17 mouse cellular contexts compared by ENCODE assay signal in the genomic region with DNA sequence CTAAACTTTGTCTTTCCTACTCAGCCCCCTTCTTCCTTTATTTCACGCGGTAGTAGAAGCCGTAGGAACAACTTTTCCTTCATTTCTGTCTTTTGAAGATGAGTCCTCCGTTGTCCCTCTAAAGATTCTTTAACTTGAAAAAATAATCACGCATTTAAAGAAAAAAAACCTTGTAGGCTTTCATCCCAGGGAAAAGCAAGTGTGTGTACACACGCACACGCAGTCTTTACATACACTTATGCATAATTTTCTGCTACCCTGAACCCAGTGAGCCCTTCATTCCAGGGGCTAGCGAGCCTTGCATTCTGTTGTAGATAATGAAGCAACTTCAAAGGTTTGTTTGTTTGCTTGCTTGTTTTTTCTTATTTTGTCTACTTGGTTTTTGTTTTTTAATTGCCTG. TPM values are rescaled to one million over a fixed set of nuclear protein-coding genes. Genes with fewer than 3 reads are reported as not detected.
DNase-seq lines count a peak whose midpoint lies in the region; ATAC-seq and TF ChIP-seq lines count a peak whose summit lies in the region.
"Had no signal": no experiment of that assay in that cellular context is flagged by ENCODE, and none has a peak within 500 bp of the region (broad histone marks: within the 10 kb centered on the region; RNA-seq: fewer than 3 reads in every experiment).

No protein-coding gene starts in this region.

- no peak for DNase-seq in heart, adult 11 months
- no peak for DNase-seq in lung, postnatal 4 days
- DNase-seq in embryonic facial prominence, embryonic 14.5 days (ENCODE audit: low spot score) = no peak
- no peak for DNase-seq in right cerebral cortex, adult 18-20 months
- DNase-seq in cerebellum, postnatal 10 days = no peak
- DNase-seq: cerebellum, postnatal 14 days; forebrain, postnatal 0 days; heart, postnatal 36 days; kidney, postnatal 4 days; right cerebral cortex, postnatal 4 days; thymus, adult 2 months had no signal

- H3K9ac ChIP-seq in heart, embryonic 13.5 days = no peak overlapping the region
- peak overlapping the region; percentile 69 for H3K9ac ChIP-seq in lung, embryonic 16.5 days (ENCODE audit: low read length)
- H3K9ac ChIP-seq in embryonic facial prominence, embryonic 14.5 days (ENCODE audit: low read depth, low read length) = peak overlapping the region; percentile 37; the same call in 1 of the 2 replicates
- H3K9ac ChIP-seq: forebrain, postnatal 0 days; liver, embryonic 15.5 days; neural tube, embryonic 12.5 days had no signal

- ATAC-seq in heart, embryonic 13.5 days (ENCODE audit: extremely low read depth, insufficient number of reproducible peaks, low FRiP score, low TSS enrichment) = no peak
- ATAC-seq in lung, embryonic 16.5 days (ENCODE audit: low read depth) = no peak
- ATAC-seq in embryonic facial prominence, embryonic 14.5 days (ENCODE audit: low read depth) = no peak
- ATAC-seq: forebrain, postnatal 0 days; hindbrain, postnatal 0 days had no signal

- no peak for TF ChIP-seq CTCF in small intestine, adult 2 months (IDR thresholded peaks at IDR 0.05; ENCODE audit: extremely low read depth, insufficient read length, insufficient replicate concordance, low read depth, low read length)

- H3K4me3 ChIP-seq in heart, embryonic 13.5 days = peak overlapping the region; percentile 25; the same call in 1 of the 2 replicates
- peak overlapping the region; percentile 57 for H3K4me3 ChIP-seq in lung, embryonic 16.5 days (ENCODE audit: low read length)
- peak overlapping the region; percentile 50 for H3K4me3 ChIP-seq in embryonic facial prominence, embryonic 14.5 days (ENCODE audit: low read depth, low read length)
- peak overlapping the region; percentile 47; the same call in 1 of the 2 replicates for H3K4me3 ChIP-seq in small intestine, adult 2 months (ENCODE audit: low read depth, low read length)
- H3K4me3 ChIP-seq: liver, embryonic 15.5 days; neural tube, embryonic 12.5 days had no signal

- 0 out of 2 replicates have a peak overlapping the region, but pooled peaks have one; percentile 4 for H3K4me2 ChIP-seq in heart, embryonic 13.5 days
- peak overlapping the region; percentile 79 for H3K4me2 ChIP-seq in lung, embryonic 16.5 days (ENCODE audit: low read depth, low read length)
- H3K4me2 ChIP-seq in embryonic facial prominence, embryonic 14.5 days (ENCODE audit: low read depth, low read length) = peak overlapping the region; percentile 30
- H3K4me2 ChIP-seq: liver, embryonic 15.5 days; neural tube, embryonic 12.5 days had no signal

- WGBS in heart, embryonic 13.5 days = 9% methylated on average over 8 of the region's 8 CpGs
- 9% methylated on average over 8 of the region's 8 CpGs for WGBS in lung, embryonic 16.5 days
- 11% methylated on average over 8 of the region's 8 CpGs for WGBS in embryonic facial prominence, embryonic 14.5 days
- 21% methylated on average over 8 of the region's 8 CpGs for whole genome bisulfite sequencing in small intestine, adult 2 months

- no peak for TF ChIP-seq POLR2A in small intestine, adult 2 months (IDR thresholded peaks at IDR 0.05; ENCODE audit: low read depth, low read length)

- peaks cover 98% of the 10 kb centered on the region for H3K27me3 ChIP-seq in heart, embryonic 13.5 days (replicated peaks)
- peaks cover 54% of the 10 kb centered on the region for H3K27me3 ChIP-seq in lung, embryonic 16.5 days (ENCODE audit: control insufficient read depth, insufficient read depth, low read depth, low read length)
- H3K27me3 ChIP-seq in embryonic facial prominence, embryonic 14.5 days (replicated peaks; ENCODE audit: control insufficient read depth, insufficient read depth, low read length) = peaks cover 100% of the 10 kb centered on the region
- H3K27me3 ChIP-seq in small intestine, adult 2 months (ENCODE audit: control insufficient read depth, insufficient read depth, low read length) = peaks cover 54% of the 10 kb centered on the region

- no peaks in the 10 kb centered on the region for H3K9me3 ChIP-seq in heart, embryonic 13.5 days
- H3K9me3 ChIP-seq in lung, embryonic 16.5 days (ENCODE audit: control insufficient read depth, low read length) = no peaks in the 10 kb centered on the region
- no peaks in the 10 kb centered on the region for H3K9me3 ChIP-seq in embryonic facial prominence, embryonic 14.5 days (ENCODE audit: control insufficient read depth, low read length)
- H3K9me3 ChIP-seq: liver, embryonic 15.5 days; neural tube, embryonic 12.5 days had no signal

- peaks cover 23% of the 10 kb centered on the region for H3K4me1 ChIP-seq in heart, embryonic 13.5 days
- peaks cover 7% of the 10 kb centered on the region for H3K4me1 ChIP-seq in lung, embryonic 16.5 days (replicated peaks; ENCODE audit: control insufficient read depth, insufficient read depth, low read length)
- H3K4me1 ChIP-seq in embryonic facial prominence, embryonic 14.5 days (ENCODE audit: control insufficient read depth, insufficient read depth, low read length) = no peaks in the 10 kb centered on the region
- H3K4me1 ChIP-seq in small intestine, adult 2 months (ENCODE audit: control insufficient read depth, insufficient read depth, insufficient read length, low read length) = peaks cover 2% of the 10 kb centered on the region

- H3K27ac ChIP-seq in heart, embryonic 13.5 days (replicated peaks) = no peak overlapping the region
- H3K27ac ChIP-seq in lung, embryonic 16.5 days (ENCODE audit: low read length) = no peak overlapping the region
- no peak overlapping the region for H3K27ac ChIP-seq in embryonic facial prominence, embryonic 14.5 days (replicated peaks; ENCODE audit: low read depth, low read length)
- peak overlapping the region; percentile 66 for H3K27ac ChIP-seq in small intestine, adult 2 months (ENCODE audit: insufficient read depth, low read depth, low read length)
- H3K27ac ChIP-seq: hindbrain, postnatal 0 days; liver, embryonic 15.5 days; neural tube, embryonic 12.5 days had no signal

- no peaks in the 10 kb centered on the region for H3K36me3 ChIP-seq in heart, embryonic 13.5 days
- H3K36me3 ChIP-seq in lung, embryonic 16.5 days (ENCODE audit: control insufficient read depth, insufficient read depth, low read length) = no peaks in the 10 kb centered on the region
- H3K36me3 ChIP-seq in embryonic facial prominence, embryonic 14.5 days (ENCODE audit: control insufficient read depth, insufficient read depth, low read length) = no peaks in the 10 kb centered on the region
- H3K36me3 ChIP-seq in small intestine, adult 2 months (ENCODE audit: control insufficient read depth, insufficient read depth, low read length) = no peaks in the 10 kb centered on the region; the same call in 1 of the 2 replicates
- H3K36me3 ChIP-seq: liver, embryonic 15.5 days; neural tube, embryonic 12.5 days had no signal

RNA-seq across cellular contexts. Expression of gene Foxf1, which starts 4.1 kb away (rescaled TPM):
- 7.7 and 9.5 TPM in 2 replicates for polyA plus RNA-seq in heart, embryonic 13.5 days (2015; fragmentation: Nextera tagmentation; extraction: Ambion mirVana)
- polyA plus RNA-seq in lung, embryonic 16.5 days (2015; fragmentation: Nextera tagmentation; extraction: Ambion mirVana) = 126 and 138 TPM in 2 replicates
- polyA plus RNA-seq in embryonic facial prominence, embryonic 14.5 days (2014; fragmentation: Nextera tagmentation; extraction: Ambion mirVana) = 7.0 and 7.6 TPM in 2 replicates
- 28.2 and 49.6 TPM in 2 replicates for polyA plus RNA-seq in small intestine, adult 2 months (2012; rRNA removed)

RNA-seq across cellular contexts. Expression of gene Mthfsd, which starts 19.9 kb away (rescaled TPM):
- polyA plus RNA-seq in heart, embryonic 13.5 days (2015; fragmentation: Nextera tagmentation; extraction: Ambion mirVana) = 35.3 and 42.8 TPM in 2 replicates
- polyA plus RNA-seq in lung, embryonic 16.5 days (2015; fragmentation: Nextera tagmentation; extraction: Ambion mirVana) = 50.6 and 59.2 TPM in 2 replicates
- 46.1 and 56.7 TPM in 2 replicates for polyA plus RNA-seq in embryonic facial prominence, embryonic 14.5 days (2014; fragmentation: Nextera tagmentation; extraction: Ambion mirVana)
- polyA plus RNA-seq in small intestine, adult 2 months (2012; rRNA removed) = 22.6 and 23.4 TPM in 2 replicates

RNA-seq across cellular contexts. Expression of gene Foxc2, which starts 27.7 kb away (rescaled TPM):
- polyA plus RNA-seq in heart, embryonic 13.5 days (2015; fragmentation: Nextera tagmentation; extraction: Ambion mirVana) = 6.8 and 7.4 TPM in 2 replicates
- 0.58 and 0.62 TPM in 2 replicates for polyA plus RNA-seq in lung, embryonic 16.5 days (2015; fragmentation: Nextera tagmentation; extraction: Ambion mirVana)
- 7.4 and 9.4 TPM in 2 replicates for polyA plus RNA-seq in embryonic facial prominence, embryonic 14.5 days (2014; fragmentation: Nextera tagmentation; extraction: Ambion mirVana)
- polyA plus RNA-seq in small intestine, adult 2 months (2012; rRNA removed) = 0.53 and 0.63 TPM in 2 replicates
- polyA plus RNA-seq: liver, embryonic 15.5 days had no signal

RNA-seq across cellular contexts. Expression of gene Foxl1, which starts 39.5 kb away (rescaled TPM):
- 0.52 and 0.64 TPM in 2 replicates for polyA plus RNA-seq in heart, embryonic 13.5 days (2015; fragmentation: Nextera tagmentation; extraction: Ambion mirVana)
- 3.1 and 3.3 TPM in 2 replicates for polyA plus RNA-seq in lung, embryonic 16.5 days (2015; fragmentation: Nextera tagmentation; extraction: Ambion mirVana)
- polyA plus RNA-seq in embryonic facial prominence, embryonic 14.5 days (2014; fragmentation: Nextera tagmentation; extraction: Ambion mirVana) = 0.32 and 0.96 TPM in 2 replicates
- polyA plus RNA-seq in small intestine, adult 2 months (2012; rRNA removed) = 3.0 and 7.9 TPM in 2 replicates
- polyA plus RNA-seq: forebrain, postnatal 0 days had no signal

Comparison
In these comparisons a context has a peak if more than half of its experiments do, and no peak if none do; other contexts are left out.
1. H3K4me2 ChIP-seq: peak in every context shown above with its lines; median percentile 79 in lung, embryonic 16.5 days; 30 in embryonic facial prominence, embryonic 14.5 days; 4 in heart, embryonic 13.5 days.